ENCODE assay signal across 8 mouse cellular contexts in the genomic region with DNA sequence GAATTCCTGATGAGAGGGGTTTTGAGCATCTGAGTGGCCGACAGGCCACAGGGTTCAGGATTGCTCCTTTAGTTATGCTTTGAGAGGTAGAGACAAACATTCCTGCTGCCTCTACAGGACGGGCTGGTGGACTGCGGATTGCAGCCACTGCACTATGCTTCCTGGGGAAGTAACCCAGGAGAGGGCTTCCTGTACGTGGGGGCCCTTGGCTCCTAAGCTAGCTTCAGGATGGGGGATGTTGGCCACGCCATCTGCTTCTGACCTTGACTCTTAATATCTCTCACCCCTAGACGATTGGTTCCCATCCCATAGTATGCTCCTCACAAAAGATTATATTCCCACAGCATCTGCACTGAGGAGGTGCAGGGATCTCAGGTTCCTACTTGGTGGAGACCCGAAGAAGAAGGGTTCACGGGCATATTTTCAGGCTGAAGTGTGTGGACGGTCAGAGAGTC. TPM values are rescaled to one million over a fixed set of nuclear protein-coding genes. Genes with fewer than 3 reads are reported as not detected.
DNase-seq lines count a peak whose midpoint lies in the region; ATAC-seq and TF ChIP-seq lines count a peak whose summit lies in the region.
"Had no signal": no experiment of that assay in that cellular context is flagged by ENCODE, and none has a peak within 500 bp of the region (broad histone marks: within the 10 kb centered on the region; RNA-seq: fewer than 3 reads in every experiment).

No protein-coding gene starts in this region.

- H3K36me3 ChIP-seq in kidney, adult 2 months (ENCODE audit: control insufficient read depth, insufficient read depth, low read length), result no peaks in the 10 kb centered on the region
- peaks cover 98% of the 10 kb centered on the region for H3K36me3 ChIP-seq in liver, embryonic 12.5 days

- peak overlapping the region; percentile 26; the same call in 1 of the 2 replicates for H3K27ac ChIP-seq in kidney, adult 2 months (ENCODE audit: insufficient read depth, low read depth, low read length)
- peak overlapping the region; percentile 53 for H3K27ac ChIP-seq in liver, embryonic 12.5 days

- intact Hi-C loops in left cerebral cortex, postnatal 4 days (cut with DNase I), result no loop called here
- intact Hi-C loops in left cerebral cortex, postnatal 36 days (cut with DNase I), result no loop called here

- no peaks in the 10 kb centered on the region for H3K9me3 ChIP-seq in liver, embryonic 12.5 days (replicated peaks)

- in situ Hi-C loops in Patski (cut with MboI; ENCODE audit: low pct_unique_long_range_greater_than_20kb), result no loop called here

- POLR2A ChIA-PET in Patski (lab: Charles Lee), result interaction anchor here (1.7 to 2.1 kb wide), 2 partner anchors 10 to 67 kb away, joined by 4 read pairs; no protein-coding TSS in a partner anchor

- H3K9ac ChIP-seq in liver, embryonic 12.5 days, result peak overlapping the region; percentile 17; the same call in 1 of the 2 replicates

- peaks cover 40% of the 10 kb centered on the region for H3K4me1 ChIP-seq in kidney, adult 2 months (ENCODE audit: control insufficient read depth, insufficient read depth, low read length)
- peaks cover 82% of the 10 kb centered on the region for H3K4me1 ChIP-seq in liver, embryonic 12.5 days

- no peaks in the 10 kb centered on the region for H3K27me3 ChIP-seq in kidney, adult 2 months (replicated peaks; ENCODE audit: control insufficient read depth, insufficient read depth, low read length)
- no peaks in the 10 kb centered on the region for H3K27me3 ChIP-seq in Patski
- H3K27me3 ChIP-seq in liver, embryonic 12.5 days (replicated peaks), result no peaks in the 10 kb centered on the region

- 48% methylated on average over 9 of the region's 9 CpGs for WGBS in kidney, adult 2 months
- 46% methylated on average over 9 of the region's 9 CpGs for WGBS in liver, embryonic 12.5 days (ENCODE audit: insufficient replicate concordance)

- no peak for DNase-seq in kidney, adult 2 months
- no peak for DNase-seq in kidney, postnatal 14 days
- DNase-seq in Patski (ENCODE audit: low read depth, low spot score), result no peak
- no peak for DNase-seq in left cerebral cortex, postnatal 4 days
- DNase-seq in left cerebral cortex, postnatal 36 days (ENCODE audit: low spot score in 2 of 2), result no peak
- DNase-seq: cerebellum, adult 11-12 months had no signal

- no peak overlapping the region for H3K4me3 ChIP-seq in kidney, adult 2 months (ENCODE audit: insufficient read depth, low read depth, low read length)
- H3K4me3 ChIP-seq in liver, embryonic 12.5 days, result no peak overlapping the region

- CTCF ChIA-PET in Patski (lab: Charles Lee), result interaction anchor here (1.4 to 4.1 kb wide), 10 partner anchors 8 to 112 kb away, joined by 4 to 36 read pairs (median 7); a partner anchor contains a TSS

- TF ChIP-seq POLR2A in kidney, adult 2 months (IDR thresholded peaks at IDR 0.05; ENCODE audit: low read depth, low read length), result no peak

- TF ChIP-seq CTCF in kidney, adult 2 months (conservative IDR thresholded peaks at IDR 0.05; ENCODE audit: insufficient read depth, insufficient read length, low read depth, low read length), result no peak
- TF ChIP-seq CTCF in Patski (IDR thresholded peaks at IDR 0.05), result no peak

- H3K4me2 ChIP-seq in liver, embryonic 12.5 days, result peak overlapping the region; percentile 28; the same call in 1 of the 2 replicates

- ATAC-seq in Patski, result peak; percentile 31
- ATAC-seq in common myeloid progenitor, adult 5-6 weeks (replicated peaks; ENCODE audit: low read depth, poor library complexity, severe bottlenecking), result 0 out of 2 replicates have a peak, but pooled peaks have one; percentile 29
- ATAC-seq in liver, embryonic 12.5 days, result peak; percentile 8; the same call in 1 of the 2 replicates

RNA-seq across cellular contexts. Expression of a gene that starts 18.0 kb away (rescaled TPM):
- polyA plus RNA-seq in kidney, adult 2 months (2012; rRNA removed), result 382 and 459 TPM in 2 replicates
- polyA plus RNA-seq in Patski (2021), result 227 TPM
- total RNA-seq in common myeloid progenitor, adult 5-6 weeks (2017), result 4.4 and 11.1 TPM in 2 replicates
- 6.9 and 10.0 TPM in 2 replicates for polyA plus RNA-seq in liver, embryonic 12.5 days (2016; fragmentation: Nextera tagmentation; extraction: Ambion mirVana)
- total RNA-seq in left cerebral cortex, postnatal 4 days (2021), result 10 to 100 TPM; 52.8 to 60.4 TPM
- total RNA-seq in left cerebral cortex, postnatal 36 days (2021), result 10 to 100 TPM; 26.1 to 29.6 TPM

RNA-seq across cellular contexts. Expression of a gene that starts 21.9 kb away (rescaled TPM):
- 66.0 and 90.9 TPM in 2 replicates for polyA plus RNA-seq in kidney, adult 2 months (2012; rRNA removed)
- 0.71 TPM for polyA plus RNA-seq in Patski (2021)
- 8.1 and 8.8 TPM in 2 replicates for total RNA-seq in common myeloid progenitor, adult 5-6 weeks (2017)
- 189 and 191 TPM in 2 replicates for polyA plus RNA-seq in liver, embryonic 12.5 days (2016; fragmentation: Nextera tagmentation; extraction: Ambion mirVana)
- total RNA-seq in left cerebral cortex, postnatal 4 days (2021), result 10 to 100 TPM; 12.9 to 14.9 TPM
- total RNA-seq in left cerebral cortex, postnatal 36 days (2021), result 1 to 10 TPM; 8.5 to 9.9 TPM

RNA-seq across cellular contexts. Expression of a gene that starts 21.9 kb away (rescaled TPM):
- polyA plus RNA-seq in kidney, adult 2 months (2012; rRNA removed), result 0.33 and 0.38 TPM in 2 replicates
- not detected for polyA plus RNA-seq in Patski (2021)
- total RNA-seq in common myeloid progenitor, adult 5-6 weeks (2017), result not detected in 2 replicates
- polyA plus RNA-seq in liver, embryonic 12.5 days (2016; fragmentation: Nextera tagmentation; extraction: Ambion mirVana), result 0.17 and 0.32 TPM in 2 replicates
- 1 to 10 TPM; 1.7 to 2.1 TPM for total RNA-seq in left cerebral cortex, postnatal 4 days (2021)
- 1 to 10 TPM; 1.0 to 1.2 TPM for total RNA-seq in left cerebral cortex, postnatal 36 days (2021)

RNA-seq across cellular contexts. Expression of a gene that starts 42.9 kb away (rescaled TPM):
- polyA plus RNA-seq in kidney, adult 2 months (2012; rRNA removed), result 8,110 and 8,726 TPM in 2 replicates
- 2,141 TPM for polyA plus RNA-seq in Patski (2021)
- total RNA-seq in common myeloid progenitor, adult 5-6 weeks (2017), result 695 and 890 TPM in 2 replicates
- 5,199 and 5,262 TPM in 2 replicates for polyA plus RNA-seq in liver, embryonic 12.5 days (2016; fragmentation: Nextera tagmentation; extraction: Ambion mirVana)
- 1,000 to 10,000 TPM; 1,213 to 1,248 TPM for total RNA-seq in left cerebral cortex, postnatal 4 days (2021)
- total RNA-seq in left cerebral cortex, postnatal 36 days (2021), result 1,000 to 10,000 TPM; 2,116 to 2,547 TPM
